Mouse (Mus musculus): ENCODE data around the gene Gnai3. TPM values are rescaled to one million over a fixed set of nuclear protein-coding genes. Genes with fewer than 3 reads are reported as not detected.

The Gnai3 gene
- polyA plus RNA-seq, 1 experiment = 20.7 TPM

GRCm38 (mm10) chr3:108169199-108169598 is 23.3 kb upstream of the Gnai3 start:
- Histone ChIP-seq H3K27ac (replicated peaks; ENCODE audit: low read depth, low read length) (no peak overlapping the region), H3K4me1 (ENCODE audit: control insufficient read depth, insufficient read depth, insufficient read length, low read length) (no peaks in the 10 kb centered on the region; the same call in 1 of the 2 replicates), H3K4me3 (ENCODE audit: insufficient read depth, low read depth, low read length) (no peak overlapping the region)

- H3K4me1 ChIP-seq (ENCODE audit: control insufficient read depth, insufficient read depth, insufficient read length, low read length) = no peaks in the 10 kb centered on the region; the same call in 1 of the 2 replicates
- H3K4me3 ChIP-seq (ENCODE audit: insufficient read depth, low read depth, low read length) = no peak overlapping the region
- H3K27ac ChIP-seq (replicated peaks; ENCODE audit: low read depth, low read length) = no peak overlapping the region
These were observed 21.6 kb upstream of the Gnai3 start for GRCm38 (mm10) chr3:108167499-108167898.

- H3K27ac ChIP-seq (replicated peaks; ENCODE audit: low read depth, low read length) = no peak overlapping the region
- H3K4me1 ChIP-seq (ENCODE audit: control insufficient read depth, insufficient read depth, insufficient read length, low read length) = no peaks in the 10 kb centered on the region; the same call in 1 of the 2 replicates
- H3K4me3 ChIP-seq (ENCODE audit: insufficient read depth, low read depth, low read length) = no peak overlapping the region
These were observed 20.7 kb upstream of the Gnai3 start for GRCm38 (mm10) chr3:108166486-108167211.

GRCm38 (mm10) chr3:108165532-108166315 is 19.8 kb upstream of the Gnai3 start:
- H3K4me1 ChIP-seq (ENCODE audit: control insufficient read depth, insufficient read depth, insufficient read length, low read length) = no peaks in the 10 kb centered on the region; the same call in 1 of the 2 replicates
- no peak overlapping the region for H3K4me3 ChIP-seq (ENCODE audit: insufficient read depth, low read depth, low read length)
- no peak overlapping the region for H3K27ac ChIP-seq (replicated peaks; ENCODE audit: low read depth, low read length)

- no peak overlapping the region for H3K27ac ChIP-seq (replicated peaks; ENCODE audit: low read depth, low read length)
- H3K4me3 ChIP-seq (ENCODE audit: insufficient read depth, low read depth, low read length) = no peak overlapping the region
- no peaks in the 10 kb centered on the region; the same call in 1 of the 2 replicates for H3K4me1 ChIP-seq (ENCODE audit: control insufficient read depth, insufficient read depth, insufficient read length, low read length)
These were observed 18.9 kb upstream of the Gnai3 start for GRCm38 (mm10) chr3:108164807-108165206.

- no peak overlapping the region for H3K4me3 ChIP-seq (ENCODE audit: insufficient read depth, low read depth, low read length)
- H3K4me1 ChIP-seq (ENCODE audit: control insufficient read depth, insufficient read depth, insufficient read length, low read length) = no peaks in the 10 kb centered on the region; the same call in 1 of the 2 replicates
- no peak overlapping the region for H3K27ac ChIP-seq (replicated peaks; ENCODE audit: low read depth, low read length)
These were observed 18.1 kb upstream of the Gnai3 start for GRCm38 (mm10) chr3:108164091-108164490.

- Histone ChIP-seq H3K4me3 (ENCODE audit: insufficient read depth, low read depth, low read length) (no peak overlapping the region), H3K27ac (replicated peaks; ENCODE audit: low read depth, low read length) (no peak overlapping the region)
These were observed 12.6 kb upstream of the Gnai3 start for GRCm38 (mm10) chr3:108158383-108159037.

GRCm38 (mm10) chr3:108154656-108155055 is 8.7 kb upstream of the Gnai3 start, which contains the start of gene Gpr61:
Gene Gpr61 (minus strand): TSS chr3:108154882.
- no peak within 1 kb of the TSS for H3K27ac ChIP-seq (replicated peaks; ENCODE audit: low read depth, low read length)
- H3K4me3 ChIP-seq (ENCODE audit: insufficient read depth, low read depth, low read length) = no peak within 1 kb of the TSS
- H3K4me1 ChIP-seq (ENCODE audit: control insufficient read depth, insufficient read depth, insufficient read length, low read length) = no peaks in the 10 kb centered on the region

More at GRCm38 (mm10) chr3:108158383-108159037, 12.6 kb upstream of the Gnai3 start:
- no peaks in the 10 kb centered on the region for H3K4me1 ChIP-seq (ENCODE audit: control insufficient read depth, insufficient read depth, insufficient read length, low read length)

GRCm38 (mm10) chr3:108152290-108152689 is 6.3 kb upstream of the Gnai3 start:
- H3K4me3 ChIP-seq (ENCODE audit: insufficient read depth, low read depth, low read length) = no peak overlapping the region
- H3K4me1 ChIP-seq (ENCODE audit: control insufficient read depth, insufficient read depth, insufficient read length, low read length) = no peaks in the 10 kb centered on the region
- H3K27ac ChIP-seq (replicated peaks; ENCODE audit: low read depth, low read length) = no peak overlapping the region

GRCm38 (mm10) chr3:108147386-108148235 is 1.7 kb upstream of the Gnai3 start:
- Histone ChIP-seq H3K27ac (replicated peaks; ENCODE audit: low read depth, low read length) (no peak overlapping the region), H3K4me3 (ENCODE audit: insufficient read depth, low read depth, low read length) (no peak overlapping the region), H3K4me1 (ENCODE audit: control insufficient read depth, insufficient read depth, insufficient read length, low read length) (no peaks in the 10 kb centered on the region)

GRCm38 (mm10) chr3:108146671-108147070 is 725 bp upstream of the Gnai3 start:
- H3K4me1 ChIP-seq (ENCODE audit: control insufficient read depth, insufficient read depth, insufficient read length, low read length) = no peaks in the 10 kb centered on the region
- 0 out of 2 replicates have a peak overlapping the region, but pooled peaks have one; percentile 26 for H3K27ac ChIP-seq (replicated peaks; ENCODE audit: low read depth, low read length)
- peak overlapping the region; percentile 96 for H3K4me3 ChIP-seq (ENCODE audit: insufficient read depth, low read depth, low read length)

GRCm38 (mm10) chr3:108140786-108141185 is 5.2 kb downstream of the Gnai3 start:
- Histone ChIP-seq H3K4me1 (ENCODE audit: control insufficient read depth, insufficient read depth, insufficient read length, low read length) (peaks cover 4% of the 10 kb centered on the region), H3K4me3 (ENCODE audit: insufficient read depth, low read depth, low read length) (no peak overlapping the region), H3K27ac (replicated peaks; ENCODE audit: low read depth, low read length) (no peak overlapping the region)

GRCm38 (mm10) chr3:108139113-108139512 is 6.8 kb downstream of the Gnai3 start:
- peaks cover 4% of the 10 kb centered on the region for H3K4me1 ChIP-seq (ENCODE audit: control insufficient read depth, insufficient read depth, insufficient read length, low read length)

GRCm38 (mm10) chr3:108134701-108135100 is 11.2 kb downstream of the Gnai3 start:
- H3K27ac ChIP-seq (replicated peaks; ENCODE audit: low read depth, low read length) = no peak overlapping the region
- no peak overlapping the region for H3K4me3 ChIP-seq (ENCODE audit: insufficient read depth, low read depth, low read length)
- H3K4me1 ChIP-seq (ENCODE audit: control insufficient read depth, insufficient read depth, insufficient read length, low read length) = peaks cover 6% of the 10 kb centered on the region

More at GRCm38 (mm10) chr3:108139113-108139512, 6.8 kb downstream of the Gnai3 start:
- Histone ChIP-seq H3K4me3 (ENCODE audit: insufficient read depth, low read depth, low read length) (no peak overlapping the region), H3K27ac (replicated peaks; ENCODE audit: low read depth, low read length) (no peak overlapping the region)
